Mouse (Mus musculus) E14TG2a.4 (cell line): Measurements from ENCODE around the gene Nr1h2.

ENCODE experiments used
- CTCF ChIP-seq: conservative IDR thresholded peaks from 2 replicates; pipeline ENCODE4 v1.5.1; 2014; ENCODE audit warnings: low read length
- NANOG ChIP-seq: IDR thresholded peaks from 2 replicates; pipeline ENCODE4 v1.6.1; 2014; ENCODE audit warnings: borderline replicate concordance, low read length, mixed read lengths

DNA sequence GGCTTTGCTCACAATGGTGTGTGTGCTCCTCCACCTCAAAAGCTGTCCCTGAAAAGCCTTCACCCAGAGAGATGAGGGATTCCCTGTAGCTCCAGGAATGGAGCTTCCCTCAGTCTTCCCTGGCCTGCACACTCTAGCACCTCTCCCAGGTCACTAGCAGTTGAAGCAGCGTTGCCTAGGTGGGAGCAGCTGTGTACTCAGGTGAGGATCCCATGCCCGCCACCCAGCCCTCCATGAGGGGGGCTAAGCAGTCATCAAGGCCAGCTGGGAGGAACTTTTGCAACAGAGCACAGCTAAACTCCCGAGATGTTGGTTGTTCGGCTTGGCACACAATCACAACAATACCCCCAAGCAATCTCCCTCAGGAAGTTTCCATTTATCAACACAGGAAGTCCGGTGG is 29.0 kb upstream of the Nr1h2 start:
- no peak for TF ChIP-seq CTCF
- no peak for TF ChIP-seq NANOG
